Mouse (Mus musculus) heart, postnatal 0 days (tissue): Measurements from ENCODE around the gene Uqcr10. TPM values are rescaled to one million over a fixed set of nuclear protein-coding genes. Genes with fewer than 3 reads are reported as not detected.

Experiments
- ATAC-seq: fragments of 200-750 bp; cut with Nextera tagmentation; 2 replicates; pipeline ENCODE4 v1.8.0; 2017; ENCODE audit warnings: low read depth, moderate number of reproducible peaks, moderate library complexity; ENCODE audit not compliant: insufficient read depth
- DNase-seq: peaks from one replicate; pipeline ENCODE4 v3.0.0-alpha.2; 2016; ENCODE audit warnings: low spot score
- H3K27ac ChIP-seq: fragments of 300-500 bp; sonication (generic); 2 replicates; pipeline ENCODE4 v1.5.1; 2014; ENCODE audit warnings: low read depth, mild to moderate bottlenecking
- H3K27me3 ChIP-seq: fragments of 300-500 bp; sonication (generic); 2 replicates; pipeline ENCODE4 v1.6.1; 2014; ENCODE audit warnings: low read length, mixed read lengths; ENCODE audit not compliant: control insufficient read depth, insufficient read depth
- H3K36me3 ChIP-seq: fragments of 300-500 bp; sonication (generic); replicated peaks from 2 replicates; pipeline ENCODE4 v1.6.1; 2014; ENCODE audit warnings: low read length, mixed read lengths; ENCODE audit not compliant: control insufficient read depth, insufficient read depth
- H3K4me1 ChIP-seq: fragments of 300-500 bp; sonication (generic); 2 replicates; pipeline ENCODE4 v1.6.1; 2014; ENCODE audit warnings: antibody characterized with exemption; ENCODE audit not compliant: control insufficient read depth, insufficient read depth
- H3K4me2 ChIP-seq: fragments of 300-500 bp; sonication (generic); 2 replicates; pipeline ENCODE4 v1.6.1; 2014; ENCODE audit warnings: low read depth, mild to moderate bottlenecking, low read length, moderate library complexity
- H3K4me3 ChIP-seq: fragments of 300-500 bp; sonication (generic); 2 replicates; pipeline ENCODE4 v1.5.1; 2014; ENCODE audit warnings: low read depth, low read length
- H3K9ac ChIP-seq: fragments of 300-500 bp; sonication (generic); replicated peaks from 2 replicates; pipeline ENCODE4 v1.6.1; 2014; ENCODE audit warnings: low read depth, low read length, mixed read lengths
- H3K9me3 ChIP-seq: fragments of 300-500 bp; sonication (generic); replicated peaks from 2 replicates; pipeline ENCODE4 v1.6.1; 2016; ENCODE audit warnings: low read length; ENCODE audit not compliant: control insufficient read depth
- CTCF ChIP-seq: IDR thresholded peaks from 2 replicates; pipeline ENCODE4 v1.5.1; 2016; ENCODE audit warnings: antibody characterized with exemption, control low read depth, low read depth
- EP300 ChIP-seq: IDR thresholded peaks from 2 replicates; pipeline ENCODE4 v1.6.1; 2016; ENCODE audit warnings: antibody characterized with exemption, low read depth
- WGBS: fragments of 180-500 bp; shearing (Covaris S2); extraction: QIAGEN DNeasy Blood & Tissue Kit; methylation state at CpG from one replicate; pipeline ENCODE4 v1.1.7; 2014; 5-methylcytosine and 5-hydroxymethylcytosine counted together
- polyA plus RNA-seq: library from polyadenylated mRNA; unstranded; fragments of >200 nt; fragmentation: Nextera tagmentation; extraction: Ambion mirVana; gene quantifications from 2 replicates; pipeline ENCODE4 v1.2.1, GENCODE M21; 2015
- total RNA-seq: library from RNA; depleted of rRNA; stranded (reverse); fragments of >200 nt; gene quantifications from 2 replicates; pipeline ENCODE4 v1.2.3, GENCODE M21; 2014; ENCODE audit warnings: low replicate concordance

Gene Uqcr10
- total and polyA plus RNA-seq, 2 experiments from 2014 or later = 837 to 3,434 TPM

GRCm38 (mm10) chr11:4687874-4688273 is 16.3 kb downstream of the Uqcr10 start:
- H3K4me1 ChIP-seq = no peaks in the 10 kb centered on the region
- no peak for TF ChIP-seq CTCF
- no peak for TF ChIP-seq EP300
- ATAC-seq (no peak), DNase-seq (no peak)
- no peak overlapping the region for H3K9ac ChIP-seq
- H3K27me3 ChIP-seq = no peaks in the 10 kb centered on the region
- H3K36me3 ChIP-seq = peaks cover 9% of the 10 kb centered on the region; the same call in 1 of the 2 replicates
- 57% methylated on average over 3 of the region's 3 CpGs for WGBS
- no peak overlapping the region for H3K27ac ChIP-seq
- no peak overlapping the region for H3K4me2 ChIP-seq
- no peak overlapping the region for H3K4me3 ChIP-seq
- no peaks in the 10 kb centered on the region for H3K9me3 ChIP-seq

GRCm38 (mm10) chr11:4687027-4687426 is 17.1 kb downstream of the Uqcr10 start:
- H3K4me1 ChIP-seq = no peaks in the 10 kb centered on the region
- no peaks in the 10 kb centered on the region for H3K27me3 ChIP-seq
- ATAC-seq (no peak), DNase-seq (no peak)
- H3K9me3 ChIP-seq = no peaks in the 10 kb centered on the region
- peaks cover 14% of the 10 kb centered on the region; the same call in 1 of the 2 replicates for H3K36me3 ChIP-seq
- H3K27ac ChIP-seq = no peak overlapping the region
- H3K4me3 ChIP-seq = no peak overlapping the region
- WGBS = 79% methylated on average over 3 of the region's 3 CpGs
- no peak for TF ChIP-seq EP300
- no peak for TF ChIP-seq CTCF
- no peak overlapping the region for H3K9ac ChIP-seq
- H3K4me2 ChIP-seq = no peak overlapping the region

GRCm38 (mm10) chr11:4685510-4685909 is 18.6 kb downstream of the Uqcr10 start:
- DNase-seq = no peak
- TF ChIP-seq EP300 (no peak), CTCF (no peak)
- no peaks in the 10 kb centered on the region for H3K9me3 ChIP-seq
- ATAC-seq = no peak
- H3K27me3 ChIP-seq = no peaks in the 10 kb centered on the region
- no peak overlapping the region for H3K9ac ChIP-seq
- H3K4me3 ChIP-seq = no peak overlapping the region
- no peak overlapping the region for H3K4me2 ChIP-seq
- WGBS = 73% methylated on average over 5 of the region's 5 CpGs
- H3K4me1 ChIP-seq = no peaks in the 10 kb centered on the region
- H3K27ac ChIP-seq = no peak overlapping the region
- H3K36me3 ChIP-seq = peaks cover 24% of the 10 kb centered on the region; the same call in 1 of the 2 replicates

- 60% methylated on average over 4 of the region's 4 CpGs for WGBS
- ATAC-seq = no peak
- DNase-seq = no peak
Observed at GRCm38 (mm10) chr11:4685071-4685470, 19.1 kb downstream of the Uqcr10 start.

GRCm38 (mm10) chr11:4684186-4684585 is 20.0 kb downstream of the Uqcr10 start:
- Histone ChIP-seq H3K36me3 (peaks cover 29% of the 10 kb centered on the region), H3K4me1 (no peaks in the 10 kb centered on the region), H3K9ac (no peak overlapping the region), H3K9me3 (no peaks in the 10 kb centered on the region), H3K4me2 (no peak overlapping the region), H3K27ac (no peak overlapping the region), H3K27me3 (no peaks in the 10 kb centered on the region), H3K4me3 (no peak overlapping the region)
- ATAC-seq (no peak), DNase-seq (no peak)
- 75% methylated on average over 6 of the region's 6 CpGs for WGBS
- TF ChIP-seq CTCF (no peak), EP300 (no peak)

More at GRCm38 (mm10) chr11:4685071-4685470, 19.1 kb downstream of the Uqcr10 start:
- H3K4me3 ChIP-seq = no peak overlapping the region
- H3K9ac ChIP-seq = no peak overlapping the region
- no peaks in the 10 kb centered on the region for H3K9me3 ChIP-seq
- no peaks in the 10 kb centered on the region for H3K27me3 ChIP-seq
- peaks cover 25% of the 10 kb centered on the region for H3K36me3 ChIP-seq
- TF ChIP-seq EP300 = no peak
- no peak for TF ChIP-seq CTCF
- H3K4me1 ChIP-seq = no peaks in the 10 kb centered on the region
- H3K27ac ChIP-seq = no peak overlapping the region
- H3K4me2 ChIP-seq = no peak overlapping the region

- 81% methylated on average over 6 of the region's 6 CpGs for WGBS
- Histone ChIP-seq H3K27me3 (no peaks in the 10 kb centered on the region), H3K9ac (no peak overlapping the region), H3K36me3 (peaks cover 29% of the 10 kb centered on the region), H3K4me3 (no peak overlapping the region), H3K4me1 (no peaks in the 10 kb centered on the region), H3K9me3 (no peaks in the 10 kb centered on the region), H3K4me2 (no peak overlapping the region), H3K27ac (no peak overlapping the region)
- DNase-seq (no peak), ATAC-seq (no peak)
- TF ChIP-seq CTCF (no peak), EP300 (no peak)
Observed at GRCm38 (mm10) chr11:4683516-4683915, 20.6 kb downstream of the Uqcr10 start.
